Mouse (Mus musculus) neural tube, embryonic 11.5 days (tissue): Measurements from ENCODE around the gene Apod. TPM values are rescaled to one million over a fixed set of nuclear protein-coding genes. Genes with fewer than 3 reads are reported as not detected.
A peak's percentile ranks its signal among the peaks of the same experiment; 100 is the strongest.
"Not testable (repeated sequence)": the region's sequence is repeated elsewhere in the genome, so short reads cannot be mapped to it uniquely, and the experiment has no call there.

Experiments used
- ATAC-seq: fragments of 200-750 bp; cut with Nextera tagmentation; 2 replicates; pipeline ENCODE4 v1.8.0; 2017; ENCODE audit warnings: moderate number of reproducible peaks, mild to moderate bottlenecking, moderate TSS enrichment, moderate library complexity; ENCODE audit not compliant: insufficient read depth, low FRiP score, low TSS enrichment
- DNase-seq: peaks from one replicate; pipeline ENCODE4 v3.0.0-alpha.2; 2015; ENCODE audit warnings: low spot score
- H3K27ac ChIP-seq: fragments of 300-500 bp; sonication (generic); 2 replicates; pipeline ENCODE4 v1.5.1; 2014; ENCODE audit warnings: low read depth, mild to moderate bottlenecking, low read length
- H3K27me3 ChIP-seq: fragments of 300-500 bp; sonication (generic); 2 replicates; pipeline ENCODE4 v1.6.1; 2014; ENCODE audit warnings: mild to moderate bottlenecking, low read length, mixed read lengths; ENCODE audit not compliant: control insufficient read depth, insufficient read depth
- H3K36me3 ChIP-seq: fragments of 300-500 bp; sonication (generic); 2 replicates; pipeline ENCODE4 v1.6.1; 2014; ENCODE audit warnings: mild to moderate bottlenecking, low read length, moderate library complexity, mixed read lengths; ENCODE audit not compliant: control insufficient read depth, insufficient read depth
- H3K4me1 ChIP-seq: fragments of 300-500 bp; sonication (generic); 2 replicates; pipeline ENCODE4 v1.6.1; 2014; ENCODE audit warnings: low read length, mixed read lengths; ENCODE audit not compliant: control insufficient read depth, insufficient read depth
- H3K4me2 ChIP-seq: fragments of 300-500 bp; sonication (generic); 2 replicates; pipeline ENCODE4 v1.6.1; 2014; ENCODE audit warnings: low read depth, mild to moderate bottlenecking, moderate library complexity
- H3K4me3 ChIP-seq: fragments of 300-500 bp; sonication (generic); 2 replicates; pipeline ENCODE4 v1.5.1; 2014; ENCODE audit warnings: low read depth, low read length
- H3K9ac ChIP-seq: fragments of 300-500 bp; sonication (generic); 2 replicates; pipeline ENCODE4 v1.6.1; 2014; ENCODE audit warnings: mild to moderate bottlenecking, low read length
- H3K9me3 ChIP-seq: fragments of 300-500 bp; sonication (generic); 2 replicates; pipeline ENCODE4 v1.6.1; 2016; ENCODE audit warnings: low read length; ENCODE audit not compliant: control insufficient read depth
- WGBS: fragments of 180-500 bp; shearing (Covaris S2); extraction: QIAGEN DNeasy Blood & Tissue Kit; methylation state at CpG from one replicate; pipeline ENCODE4 v1.1.7; 2014; 5-methylcytosine and 5-hydroxymethylcytosine counted together
- polyA plus RNA-seq: library from polyadenylated mRNA; unstranded; fragments of >200 nt; fragmentation: Nextera tagmentation; extraction: Ambion mirVana; gene quantifications from 2 replicates; pipeline ENCODE4 v1.2.1, GENCODE M21; 2014

Gene Apod
- polyA plus RNA-seq, 1 experiment from 2014 or later: 15.8 TPM

DNA sequence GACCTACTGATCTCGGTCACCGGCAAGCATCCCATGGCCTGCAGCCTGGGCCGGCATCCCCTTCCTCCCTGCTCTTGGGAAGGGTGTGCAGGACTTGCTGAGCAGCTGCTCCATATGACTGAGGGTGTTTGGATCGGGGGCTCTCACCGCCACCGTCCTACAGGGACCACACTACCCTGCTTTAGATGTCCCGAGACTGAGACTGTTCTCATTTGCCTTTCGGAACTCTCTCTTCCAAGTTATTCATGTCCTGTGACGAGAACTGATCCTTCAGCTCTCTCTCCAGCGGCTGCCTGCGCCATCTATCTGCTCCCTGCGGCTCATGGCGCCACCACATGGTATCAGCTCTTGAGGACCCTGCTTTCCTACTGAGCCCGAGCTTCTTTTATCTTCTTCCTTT is 33.0 kb upstream of the Apod start:
- Histone ChIP-seq H3K9me3 (no peaks in the 10 kb centered on the region), H3K27me3 (no peaks in the 10 kb centered on the region), H3K36me3 (no peaks in the 10 kb centered on the region), H3K4me2 (peak overlapping the region; percentile 36), H3K4me1 (peaks cover 3% of the 10 kb centered on the region; the same call in 1 of the 2 replicates), H3K27ac (no peak overlapping the region), H3K4me3 (no peak overlapping the region), H3K9ac (no peak overlapping the region)
- ATAC-seq (no peak), DNase-seq (peak; percentile 59)
- 16% methylated on average over 14 of the region's 14 CpGs for WGBS

GRCm38 (mm10) chr16:31342966-31343365 is 28.4 kb upstream of the Apod start:
- DNase-seq (no peak), ATAC-seq (no peak)
- no peak overlapping the region for H3K4me2 ChIP-seq
- H3K9ac ChIP-seq: no peak overlapping the region
- H3K4me1 ChIP-seq: peaks cover 6% of the 10 kb centered on the region; the same call in 1 of the 2 replicates
- 16% methylated on average over 2 of the region's 2 CpGs for WGBS
- no peak overlapping the region for H3K27ac ChIP-seq
- no peaks in the 10 kb centered on the region for H3K36me3 ChIP-seq
- H3K4me3 ChIP-seq: no peak overlapping the region
- no peaks in the 10 kb centered on the region for H3K9me3 ChIP-seq
- no peaks in the 10 kb centered on the region for H3K27me3 ChIP-seq

DNA sequence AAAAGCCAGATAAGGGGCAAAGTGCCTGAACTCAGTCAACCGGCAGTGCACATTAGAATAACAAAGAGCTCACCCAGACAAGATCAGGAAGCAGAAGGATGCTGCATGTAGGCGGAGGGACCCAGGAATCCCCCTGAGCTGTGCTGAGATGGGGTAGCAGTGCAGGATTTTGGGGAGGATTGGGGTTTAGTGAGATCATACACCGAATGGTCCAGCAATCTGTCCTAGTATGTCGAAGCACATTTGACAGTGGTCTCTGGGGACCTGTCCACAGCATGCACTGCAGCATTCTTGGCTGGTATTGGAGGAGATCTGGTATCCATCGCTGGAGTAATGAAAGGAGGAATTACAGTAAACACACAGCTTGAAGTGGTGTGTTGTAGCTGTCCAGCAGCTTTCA is 27.9 kb upstream of the Apod start:
- no peak overlapping the region for H3K4me3 ChIP-seq
- no peak overlapping the region for H3K4me2 ChIP-seq
- H3K36me3 ChIP-seq: no peaks in the 10 kb centered on the region
- H3K27me3 ChIP-seq: no peaks in the 10 kb centered on the region
- WGBS: 15% methylated on average over 5 of the region's 5 CpGs
- H3K4me1 ChIP-seq: peaks cover 6% of the 10 kb centered on the region; the same call in 1 of the 2 replicates
- no peaks in the 10 kb centered on the region for H3K9me3 ChIP-seq
- 0 out of 2 replicates have a peak overlapping the region, but pooled peaks have one; percentile 3 for H3K9ac ChIP-seq
- ATAC-seq (no peak), DNase-seq (peak; percentile 37)
- no peak overlapping the region for H3K27ac ChIP-seq

DNA sequence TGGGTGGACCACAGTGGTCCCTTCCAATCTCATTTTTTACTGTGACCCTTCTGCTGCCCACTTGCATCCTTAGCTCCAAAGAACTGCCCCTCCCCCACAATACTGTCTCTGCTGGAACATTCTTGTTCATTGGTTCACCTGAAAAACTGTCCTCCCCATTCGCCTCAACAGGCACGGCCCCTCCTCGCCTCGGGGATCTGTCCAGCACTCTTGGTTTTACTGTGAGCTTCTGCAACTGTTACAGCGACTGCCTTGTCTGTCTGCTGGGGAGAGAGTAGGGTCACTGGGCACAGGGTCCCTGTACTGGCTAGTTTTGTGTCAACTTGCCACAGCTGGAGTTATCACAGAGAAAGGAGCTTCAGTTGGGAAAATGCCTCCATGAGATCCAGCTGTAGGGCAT is 24.7 kb upstream of the Apod start:
- no peaks in the 10 kb centered on the region for H3K36me3 ChIP-seq
- H3K4me1 ChIP-seq: peaks cover 6% of the 10 kb centered on the region; the same call in 1 of the 2 replicates
- DNase-seq (no peak), ATAC-seq (no peak)
- H3K27ac ChIP-seq: no peak overlapping the region
- H3K9me3 ChIP-seq: no peaks in the 10 kb centered on the region
- WGBS: 47% methylated on average over 5 of the region's 5 CpGs
- H3K4me3 ChIP-seq: no peak overlapping the region
- H3K4me2 ChIP-seq: no peak overlapping the region
- no peak overlapping the region for H3K9ac ChIP-seq
- H3K27me3 ChIP-seq: no peaks in the 10 kb centered on the region

- H3K4me3 ChIP-seq: no peak overlapping the region
- ATAC-seq: no peak
- no peaks in the 10 kb centered on the region for H3K9me3 ChIP-seq
- no peaks in the 10 kb centered on the region for H3K36me3 ChIP-seq
- no peak overlapping the region for H3K27ac ChIP-seq
- no peak for DNase-seq
- H3K9ac ChIP-seq: no peak overlapping the region
- WGBS: 58% methylated on average over 3 of the region's 3 CpGs
- H3K4me2 ChIP-seq: no peak overlapping the region
- H3K27me3 ChIP-seq: no peaks in the 10 kb centered on the region
- H3K4me1 ChIP-seq: peaks cover 6% of the 10 kb centered on the region; the same call in 1 of the 2 replicates
Measured at GRCm38 (mm10) chr16:31337956-31338355, 23.3 kb upstream of the Apod start.

- Histone ChIP-seq H3K9ac (no peak overlapping the region), H3K4me2 (no peak overlapping the region), H3K9me3 (no peaks in the 10 kb centered on the region), H3K4me3 (no peak overlapping the region), H3K36me3 (no peaks in the 10 kb centered on the region), H3K4me1 (no peaks in the 10 kb centered on the region), H3K27me3 (no peaks in the 10 kb centered on the region), H3K27ac (no peak overlapping the region)
- ATAC-seq (no peak), DNase-seq (no peak)
- WGBS: 42% methylated on average over 5 of the region's 5 CpGs
Measured at GRCm38 (mm10) chr16:31334796-31335195, 20.2 kb upstream of the Apod start.

DNA sequence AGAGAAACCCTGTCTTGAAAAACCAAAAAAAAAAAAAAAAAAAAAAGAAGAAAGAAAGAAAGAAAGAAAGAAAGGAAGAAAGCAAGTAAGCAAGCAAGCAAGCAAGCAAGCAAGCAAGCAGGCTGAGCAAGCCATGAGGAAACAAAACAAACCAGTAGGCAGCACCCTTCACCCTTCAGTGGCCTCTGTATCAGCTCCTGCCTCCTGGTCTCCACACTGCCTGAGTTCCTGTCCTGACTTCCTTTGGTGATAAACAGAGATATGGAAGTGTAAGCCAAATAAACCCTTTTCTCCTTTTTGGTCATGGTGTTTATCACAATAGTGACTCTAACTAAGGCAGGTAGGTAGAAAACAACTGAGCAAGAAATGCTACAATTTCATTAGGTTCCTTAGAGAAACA is 18.0 kb upstream of the Apod start:
- no peak for DNase-seq
- Histone ChIP-seq H3K4me1 (no peaks in the 10 kb centered on the region), H3K4me3 (no peak overlapping the region)

GRCm38 (mm10) chr16:31330970-31331369 is 16.4 kb upstream of the Apod start:
- not testable (repeated sequence) for H3K9me3 ChIP-seq, H3K4me3 ChIP-seq, H3K9ac ChIP-seq, ATAC-seq, H3K4me2 ChIP-seq, H3K27ac ChIP-seq, DNase-seq, H3K36me3 ChIP-seq, H3K27me3 ChIP-seq, H3K4me1 ChIP-seq
- 92% methylated on average over 6 of the region's 6 CpGs for WGBS

More for the DNA sequence above, 18.0 kb upstream of the Apod start:
- no peak for ATAC-seq
- no peak overlapping the region for H3K27ac ChIP-seq
- no peak overlapping the region for H3K4me2 ChIP-seq
- no peaks in the 10 kb centered on the region for H3K27me3 ChIP-seq
- no peaks in the 10 kb centered on the region for H3K36me3 ChIP-seq
- no peak overlapping the region for H3K9ac ChIP-seq
- no peaks in the 10 kb centered on the region for H3K9me3 ChIP-seq

DNA sequence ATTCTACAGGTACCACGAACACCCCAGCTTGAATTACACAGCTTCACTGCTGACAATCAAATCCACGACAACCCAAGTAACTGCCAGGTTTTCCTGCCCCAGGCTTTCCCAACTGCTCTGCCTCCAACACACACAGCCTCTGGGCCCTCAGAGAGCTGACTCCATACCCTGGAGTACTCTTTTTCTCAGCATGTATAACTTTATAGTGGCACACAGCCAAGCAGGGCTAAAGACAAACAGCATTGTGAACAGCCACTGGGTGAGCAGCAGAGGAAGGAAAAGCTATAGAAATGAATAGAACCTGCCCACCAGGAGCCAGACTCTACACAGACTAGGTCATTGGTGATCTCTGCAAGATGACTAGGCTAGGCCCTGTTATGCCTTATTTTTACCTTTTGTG is 15.1 kb upstream of the Apod start:
- WGBS: 69% methylated on average over 2 of the region's 2 CpGs
- no peak for ATAC-seq
- no peak for DNase-seq
- H3K27me3 ChIP-seq: no peaks in the 10 kb centered on the region
- no peaks in the 10 kb centered on the region for H3K9me3 ChIP-seq
- no peak overlapping the region for H3K9ac ChIP-seq
- no peak overlapping the region for H3K27ac ChIP-seq
- H3K36me3 ChIP-seq: no peaks in the 10 kb centered on the region
- no peak overlapping the region for H3K4me3 ChIP-seq
- no peak overlapping the region for H3K4me2 ChIP-seq
- H3K4me1 ChIP-seq: no peaks in the 10 kb centered on the region
